Mouse (Mus musculus): ENCODE data around the gene Flad1. TPM values are rescaled to one million over a fixed set of nuclear protein-coding genes. Genes with fewer than 3 reads are reported as not detected.
A peak's percentile ranks its signal among the peaks of the same experiment; 100 is the strongest.

Flad1 gene
- 27.1 and 31.0 TPM in 2 replicates for polyA plus RNA-seq (2015; fragmentation: Nextera tagmentation; extraction: Ambion mirVana)

DNA sequence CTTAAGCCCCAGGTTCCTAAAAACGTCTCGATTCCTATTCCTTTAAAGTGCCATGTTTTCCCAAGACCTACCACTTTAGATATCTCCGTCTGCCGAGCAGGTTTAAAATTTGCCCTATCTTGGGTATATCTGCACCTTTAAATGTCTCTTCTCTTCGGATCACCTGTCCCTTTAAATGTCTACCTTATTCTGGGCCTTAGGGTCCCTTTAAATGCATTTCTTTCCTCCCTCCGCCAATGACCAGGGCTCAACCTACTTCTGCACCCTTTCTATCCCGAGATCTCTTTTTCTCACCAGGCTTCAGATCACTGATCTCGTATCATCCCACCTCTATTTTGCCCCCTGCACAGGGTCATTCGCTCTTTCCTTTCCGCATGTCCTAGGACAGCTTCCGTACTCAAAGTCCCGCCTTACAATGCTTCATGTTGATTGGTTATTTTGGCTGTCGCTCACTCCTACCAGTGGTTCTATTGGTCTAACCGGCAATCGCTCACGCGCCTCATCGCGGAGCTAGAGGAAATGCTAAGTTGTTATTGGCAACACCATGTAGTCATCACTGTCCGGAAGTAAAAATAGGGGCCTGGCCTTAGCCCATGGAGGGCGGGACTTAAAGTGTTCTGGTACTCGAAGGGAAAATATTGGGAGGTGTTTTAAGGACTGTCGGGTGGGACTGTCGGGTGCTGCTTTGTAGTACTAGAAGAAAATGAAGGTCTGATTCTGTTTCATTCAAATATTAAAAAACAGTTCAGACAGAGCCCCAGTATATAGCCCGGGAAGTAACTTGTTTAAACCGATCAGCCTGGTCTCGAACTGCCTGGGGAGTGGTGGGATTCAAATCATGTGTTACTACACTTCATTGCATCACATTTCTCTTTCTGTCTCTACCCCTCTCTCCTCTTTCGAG, at the start of gene Flad1:
Gene Flad1, minus strand, starts transcription at position 381 of the 904 bp plus-strand sequence.
- peaks cover 44% of the 10 kb centered on the region for H3K36me3 ChIP-seq
- H3K4me2 ChIP-seq, result peak within 1 kb of the TSS; percentile 56
- no peaks in the 10 kb centered on the region for H3K9me3 ChIP-seq
- ATAC-seq (ENCODE audit: insufficient number of reproducible peaks, low FRiP score, low TSS enrichment, low read depth), result peak; percentile 98
- peak within 1 kb of the TSS; percentile 55 for H3K27ac ChIP-seq
- peak within 1 kb of the TSS; percentile 31; the same call in 1 of the 2 replicates for H3K9ac ChIP-seq
- H3K27me3 ChIP-seq, result no peaks in the 10 kb centered on the region
- peak within 1 kb of the TSS; percentile 52 for H3K4me3 ChIP-seq
- peaks cover 13% of the 10 kb centered on the region for H3K4me1 ChIP-seq
- WGBS, result 7% methylated on average over 28 of the region's 28 CpGs

DNA sequence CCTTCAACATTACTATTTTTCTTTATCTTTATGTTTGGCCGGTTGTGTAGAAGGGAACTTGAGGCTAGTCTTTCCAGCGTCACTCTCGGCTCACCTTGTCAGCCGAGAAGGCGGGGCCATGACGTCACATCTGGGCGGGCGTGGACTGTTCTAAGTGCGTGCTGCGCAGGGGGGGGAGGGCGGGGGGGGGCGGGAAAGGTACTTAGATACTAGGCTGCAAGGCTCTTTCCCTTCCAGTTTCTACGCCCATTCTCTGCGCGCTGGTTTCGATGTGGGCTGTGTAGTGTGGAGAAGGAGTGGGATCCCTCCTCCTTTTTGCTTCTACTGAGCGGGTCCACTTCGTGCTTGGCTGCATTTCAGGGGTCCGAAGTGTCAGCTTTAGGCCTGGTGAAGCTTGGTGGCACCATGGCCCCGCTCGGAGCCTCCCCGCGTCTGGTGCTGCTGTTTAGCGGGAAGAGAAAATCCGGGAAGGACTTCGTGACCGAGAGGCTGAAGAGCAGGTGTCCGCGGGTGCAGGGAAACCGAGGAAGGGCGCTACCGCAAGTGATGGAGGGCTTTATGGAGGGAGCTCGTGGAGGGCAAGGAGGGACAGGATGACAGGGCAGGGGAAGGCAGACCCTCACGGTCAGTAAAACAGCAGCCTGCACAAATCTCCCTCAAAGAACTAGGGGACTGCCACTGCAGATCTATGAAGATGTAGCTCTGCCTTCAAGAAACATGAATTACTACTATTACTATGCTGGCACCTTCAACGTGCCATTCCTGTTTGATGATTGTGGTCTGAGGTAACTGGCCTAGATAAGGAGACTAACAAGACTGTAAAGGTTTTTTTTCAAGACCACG, 47.5 kb upstream of the Flad1 start:
- WGBS, result 1% methylated on average over 36 of the region's 36 CpGs
- Histone ChIP-seq H3K4me2 (peak overlapping the region; percentile 72), H3K4me1 (peaks cover 14% of the 10 kb centered on the region; the same call in 1 of the 2 replicates), H3K9ac (peak overlapping the region; percentile 72), H3K4me3 (peak overlapping the region; percentile 63), H3K27ac (peak overlapping the region; percentile 88), H3K27me3 (no peaks in the 10 kb centered on the region), H3K9me3 (no peaks in the 10 kb centered on the region), H3K36me3 (peaks cover 11% of the 10 kb centered on the region; the same call in 1 of the 2 replicates)
- peak; percentile 82 for ATAC-seq (ENCODE audit: insufficient number of reproducible peaks, low FRiP score, low TSS enrichment, low read depth)

- Histone ChIP-seq H3K27ac (peak overlapping the region; percentile 88), H3K4me3 (peak overlapping the region; percentile 63), H3K36me3 (peaks cover 11% of the 10 kb centered on the region; the same call in 1 of the 2 replicates), H3K9ac (peak overlapping the region; percentile 72; the same call in 1 of the 2 replicates), H3K27me3 (no peaks in the 10 kb centered on the region), H3K9me3 (no peaks in the 10 kb centered on the region), H3K4me1 (peaks cover 14% of the 10 kb centered on the region; the same call in 1 of the 2 replicates), H3K4me2 (peak overlapping the region; percentile 72)
- ATAC-seq (ENCODE audit: insufficient number of reproducible peaks, low FRiP score, low TSS enrichment, low read depth), result no peak
- 49% methylated on average over 13 of the region's 13 CpGs for WGBS
These were observed 46.8 kb upstream of the Flad1 start for GRCm38 (mm10) chr3:89458372-89458964.

DNA sequence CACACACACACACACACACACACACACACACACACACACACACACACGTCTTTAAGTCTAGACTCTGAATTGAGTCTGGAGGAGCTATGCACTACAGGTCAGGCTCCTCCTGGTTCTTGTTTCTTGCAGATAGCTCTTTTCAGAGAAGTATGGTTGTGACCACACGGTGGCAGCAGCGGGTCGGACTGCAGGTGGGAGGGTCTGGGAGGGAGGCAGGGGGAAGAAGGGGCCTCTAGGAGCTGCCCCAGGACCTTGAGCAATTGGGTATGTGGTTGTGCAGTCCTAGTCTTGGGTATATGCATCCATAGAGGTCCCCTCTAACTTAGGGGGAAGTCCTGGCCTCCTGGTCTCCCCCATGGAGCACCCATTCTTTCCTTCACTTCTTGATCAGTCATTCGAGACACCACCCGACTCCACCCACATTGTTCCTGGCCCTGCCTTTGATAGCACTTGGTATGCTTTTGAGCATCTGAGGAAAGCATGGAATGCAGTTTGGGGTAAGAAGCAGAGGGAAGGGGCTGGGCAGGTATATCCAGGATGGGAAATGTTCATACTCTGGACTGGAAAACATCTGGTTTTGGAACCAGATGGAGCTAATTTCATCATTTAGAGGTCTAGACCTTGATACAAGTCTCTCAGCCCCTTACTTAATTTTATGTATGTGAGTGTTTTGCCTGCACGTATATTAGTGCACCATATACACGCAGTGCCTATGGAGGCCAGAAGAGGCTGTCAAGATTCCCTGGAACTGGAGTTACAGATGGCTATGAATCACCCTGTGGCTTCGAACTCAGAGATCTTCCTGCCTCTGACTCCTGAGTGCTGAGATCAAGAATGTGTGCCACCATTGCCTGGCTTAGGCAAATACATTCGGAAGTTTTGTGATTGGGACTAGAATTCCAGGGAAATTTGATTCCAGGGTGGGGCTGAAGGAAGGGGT, 45.3 kb upstream of the Flad1 start:
- Histone ChIP-seq H3K27me3 (no peaks in the 10 kb centered on the region), H3K27ac (no peak overlapping the region; the same call in 1 of the 2 replicates), H3K36me3 (peaks cover 6% of the 10 kb centered on the region; the same call in 1 of the 2 replicates), H3K4me1 (peaks cover 14% of the 10 kb centered on the region; the same call in 1 of the 2 replicates), H3K9me3 (no peaks in the 10 kb centered on the region), H3K9ac (no peak overlapping the region), H3K4me3 (no peak overlapping the region), H3K4me2 (no peak overlapping the region)
- no peak for ATAC-seq (ENCODE audit: insufficient number of reproducible peaks, low FRiP score, low TSS enrichment, low read depth)
- 39% methylated on average over 10 of the region's 10 CpGs for WGBS

GRCm38 (mm10) chr3:89455786-89456285, 44.2 kb upstream of the Flad1 start:
- Histone ChIP-seq H3K9ac (no peak overlapping the region), H3K27me3 (no peaks in the 10 kb centered on the region), H3K4me1 (peaks cover 15% of the 10 kb centered on the region; the same call in 1 of the 2 replicates), H3K27ac (no peak overlapping the region), H3K4me2 (no peak overlapping the region), H3K4me3 (no peak overlapping the region), H3K36me3 (no peaks in the 10 kb centered on the region), H3K9me3 (no peaks in the 10 kb centered on the region)
- ATAC-seq (ENCODE audit: insufficient number of reproducible peaks, low FRiP score, low TSS enrichment, low read depth), result no peak
- 62% methylated on average over 1 of the region's 1 CpGs for WGBS

DNA sequence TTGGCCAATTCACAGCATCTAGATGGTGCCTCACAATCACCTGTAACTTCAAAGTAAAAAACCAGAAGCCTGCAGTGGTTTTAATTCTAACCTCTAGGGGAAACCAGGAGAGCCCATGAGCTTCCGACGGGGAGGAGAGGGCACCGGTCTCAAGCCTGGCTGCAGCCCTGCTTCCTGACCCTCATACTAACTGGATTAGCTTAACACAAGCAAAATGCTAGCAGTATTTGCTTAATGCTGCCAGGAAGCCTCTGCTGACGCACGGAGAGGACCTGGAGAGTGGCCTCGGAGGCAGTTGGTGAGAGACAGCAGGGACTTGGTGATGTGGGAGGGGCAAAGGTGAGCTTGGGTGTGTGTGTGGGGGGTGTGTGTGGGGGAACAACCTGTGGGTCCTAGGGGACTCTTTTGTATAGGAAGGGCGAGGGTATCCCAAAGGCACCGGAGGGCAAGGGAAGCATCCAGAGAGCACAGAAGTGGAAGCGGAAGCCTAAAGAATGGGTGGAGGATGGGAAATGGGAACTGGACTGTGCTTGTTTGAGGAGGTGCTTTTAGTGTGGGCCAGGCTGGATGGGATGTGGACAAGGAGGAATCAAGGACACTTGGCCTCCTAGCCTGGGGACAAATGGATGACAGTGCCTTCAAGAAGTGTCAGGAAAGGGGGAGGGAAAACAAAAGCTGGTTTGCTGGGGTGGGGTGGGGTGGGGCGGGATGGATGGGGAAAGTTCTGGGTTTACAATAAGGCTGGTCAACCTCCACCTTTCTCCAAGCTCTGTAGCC, 42.9 kb upstream of the Flad1 start, which contains the start of gene Pmvk:
Gene Pmvk, plus strand, starts transcription at position 141 of the 777 bp plus-strand sequence.
- no peak within 1 kb of the TSS for H3K9ac ChIP-seq
- ATAC-seq (ENCODE audit: insufficient number of reproducible peaks, low FRiP score, low TSS enrichment, low read depth), result no peak
- H3K4me3 ChIP-seq, result no peak within 1 kb of the TSS
- no peak within 1 kb of the TSS for H3K27ac ChIP-seq
- H3K9me3 ChIP-seq, result no peaks in the 10 kb centered on the region
- H3K36me3 ChIP-seq, result no peaks in the 10 kb centered on the region
- H3K4me2 ChIP-seq, result no peak within 1 kb of the TSS
- H3K27me3 ChIP-seq, result no peaks in the 10 kb centered on the region
- peaks cover 4% of the 10 kb centered on the region; the same call in 1 of the 2 replicates for H3K4me1 ChIP-seq
- WGBS, result 61% methylated on average over 10 of the region's 10 CpGs

GRCm38 (mm10) chr3:89451916-89452315, 40.2 kb upstream of the Flad1 start:
- WGBS, result 75% methylated on average over 1 of the region's 1 CpGs
- no peak overlapping the region for H3K4me3 ChIP-seq
- peaks cover 11% of the 10 kb centered on the region; the same call in 1 of the 2 replicates for H3K4me1 ChIP-seq
- H3K4me2 ChIP-seq, result no peak overlapping the region
- H3K27ac ChIP-seq, result no peak overlapping the region
- no peaks in the 10 kb centered on the region for H3K27me3 ChIP-seq
- ATAC-seq (ENCODE audit: insufficient number of reproducible peaks, low FRiP score, low TSS enrichment, low read depth), result no peak
- H3K9ac ChIP-seq, result no peak overlapping the region
- H3K9me3 ChIP-seq, result no peaks in the 10 kb centered on the region
- peaks cover 10% of the 10 kb centered on the region; the same call in 1 of the 2 replicates for H3K36me3 ChIP-seq

DNA sequence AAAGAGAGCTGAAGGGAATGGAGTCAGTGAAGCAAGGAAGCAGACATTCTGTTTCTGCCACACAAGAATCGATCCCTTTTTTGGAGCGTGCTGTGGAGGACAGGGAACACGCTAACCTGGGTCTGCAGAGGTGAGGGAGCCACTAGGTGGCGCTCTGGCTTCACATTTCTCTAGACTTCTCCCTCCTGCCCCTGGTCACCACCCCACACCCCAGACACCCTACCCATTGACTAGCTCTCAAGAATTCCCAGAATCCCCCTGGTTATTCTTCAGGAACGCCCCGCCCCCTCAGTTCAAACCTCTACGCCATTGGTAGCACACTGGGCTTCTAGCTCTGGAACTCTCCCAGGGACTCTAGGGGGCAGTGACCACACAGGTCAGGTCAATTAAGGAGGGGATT, 37.9 kb upstream of the Flad1 start:
- H3K4me3 ChIP-seq, result no peak overlapping the region
- no peak for ATAC-seq (ENCODE audit: insufficient number of reproducible peaks, low FRiP score, low TSS enrichment, low read depth)
- 43% methylated on average over 7 of the region's 7 CpGs for WGBS

DNA sequence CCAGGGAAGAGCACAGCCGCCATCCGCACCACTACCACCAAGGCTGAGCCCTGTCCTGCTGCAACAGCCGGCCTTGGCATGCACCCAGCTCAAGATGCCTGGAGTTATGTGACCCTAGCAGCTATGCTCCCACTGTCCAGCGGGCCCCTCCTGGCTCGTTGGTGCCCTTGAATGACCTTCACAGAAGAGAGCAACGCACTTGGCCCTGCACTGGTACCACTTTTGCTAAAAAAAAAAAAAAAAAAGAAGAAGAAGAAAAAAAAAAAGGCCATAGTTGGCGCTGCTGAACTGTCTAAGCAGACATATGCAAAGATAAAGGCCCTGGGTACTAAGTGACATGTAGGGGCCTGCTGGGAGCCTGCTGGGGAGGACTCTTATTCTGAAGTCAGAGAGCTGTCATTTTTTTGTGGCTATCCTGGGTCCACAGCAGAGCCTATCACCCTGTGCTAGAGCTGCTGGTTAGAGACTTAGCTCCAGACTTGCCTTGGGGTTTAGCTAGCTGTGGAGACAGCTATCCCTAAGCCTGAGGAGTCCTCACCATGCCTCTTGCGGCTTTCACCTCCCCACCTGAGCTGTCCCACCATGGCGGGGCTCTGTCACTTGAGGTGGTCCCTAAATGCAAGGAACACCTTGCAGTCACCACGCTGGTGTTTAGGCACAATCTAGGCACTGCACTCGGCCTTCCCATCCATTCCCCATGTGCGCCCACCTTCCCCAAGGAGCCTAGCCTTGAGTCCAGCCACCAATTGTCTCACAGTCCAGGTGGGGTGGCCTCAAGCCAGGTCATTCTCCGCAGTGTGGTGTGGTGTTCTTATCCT, 37.3 kb upstream of the Flad1 start:
- Histone ChIP-seq H3K4me2 (no peak overlapping the region), H3K27me3 (no peaks in the 10 kb centered on the region), H3K9me3 (no peaks in the 10 kb centered on the region), H3K4me1 (peaks cover 11% of the 10 kb centered on the region; the same call in 1 of the 2 replicates), H3K36me3 (peaks cover 38% of the 10 kb centered on the region), H3K9ac (no peak overlapping the region), H3K4me3 (no peak overlapping the region), H3K27ac (0 out of 2 replicates have a peak overlapping the region, but pooled peaks have one; percentile 22)
- 67% methylated on average over 13 of the region's 13 CpGs for WGBS
- ATAC-seq (ENCODE audit: insufficient number of reproducible peaks, low FRiP score, low TSS enrichment, low read depth), result no peak

More for the DNA sequence above, 37.9 kb upstream of the Flad1 start:
- H3K27me3 ChIP-seq, result no peaks in the 10 kb centered on the region
- no peaks in the 10 kb centered on the region for H3K9me3 ChIP-seq
- H3K27ac ChIP-seq, result no peak overlapping the region
- H3K9ac ChIP-seq, result no peak overlapping the region
- H3K36me3 ChIP-seq, result peaks cover 33% of the 10 kb centered on the region
- H3K4me2 ChIP-seq, result no peak overlapping the region
- H3K4me1 ChIP-seq, result peaks cover 11% of the 10 kb centered on the region; the same call in 1 of the 2 replicates

Data from limb, embryonic 15.5 days (tissue).